Mouse (Mus musculus) lung, adult 2 months (tissue): ENCODE data around the gene Trcg1.

Experiments
- CTCF ChIP-seq: fragments of 200-500 bp; IDR thresholded peaks from 2 replicates; pipeline ENCODE4 v1.5.1; 2011; ENCODE audit warnings: mild to moderate bottlenecking, low read length, control low read depth; ENCODE audit not compliant: insufficient read depth
- POLR2A ChIP-seq: fragments of 200-500 bp; IDR thresholded peaks from 2 replicates; pipeline ENCODE4 v1.6.1; 2011; ENCODE audit warnings: low read depth, mild to moderate bottlenecking, control low read depth, low read length, borderline replicate concordance; ENCODE audit errors: extremely low read depth

DNA sequence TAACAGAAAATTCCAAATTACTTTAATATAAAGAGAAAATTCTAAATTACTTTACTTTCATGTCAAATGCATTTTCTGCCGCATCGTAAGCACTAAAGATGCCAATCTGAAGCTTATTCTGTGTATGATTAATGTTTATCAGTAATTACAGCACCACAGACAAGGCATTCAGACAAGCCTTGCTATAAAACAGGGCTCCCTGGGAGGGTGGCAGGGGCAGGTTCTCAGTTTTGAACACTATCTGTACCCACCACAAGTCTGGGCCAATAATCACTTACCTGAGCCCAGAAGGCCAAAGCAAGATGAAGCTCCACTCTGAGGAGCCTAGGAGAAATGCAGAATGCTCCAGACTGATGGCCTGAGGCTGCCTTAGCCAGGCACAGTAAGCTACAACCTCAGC, 61.6 kb downstream of the Trcg1 start:
- TF ChIP-seq POLR2A (no peak), CTCF (no peak)
